Mouse (Mus musculus) gastrocnemius, adult 8-10 months (tissue): ENCODE data around the gene Cnih1. TPM values are rescaled to one million over a fixed set of nuclear protein-coding genes. Genes with fewer than 3 reads are reported as not detected.

ENCODE experiments used
- total RNA-seq, 4 experiments: library from RNA; stranded (reverse); gene quantifications; 2 replicates each; pipeline ENCODE4 v1.2.4; 2022

Cnih1 gene
- total RNA-seq, 4 experiments from 2014 or later = 52.7 to 69.3 (median 59.6) TPM

Other genes starting within 250 kb of the Cnih1 start
- not detected for gene Cdkn3, start 27.9 kb downstream of the Cnih1 start, total RNA-seq
- gene Gmfb, start 33.8 kb upstream of the Cnih1 start, total RNA-seq = 10 to 100 TPM; 15.3 to 20.5 (median 19.2) TPM
- 10 to 100 TPM; 50.0 to 57.8 (median 53.9) TPM for gene Cgrrf1, start 43.7 kb upstream of the Cnih1 start, total RNA-seq
- gene Samd4, start 94.4 kb upstream of the Cnih1 start, total RNA-seq = 10 to 100 TPM; 47.4 to 69.0 (median 56.6) TPM